Mouse (Mus musculus): Measurements from ENCODE around the gene Vps45.

DNA sequence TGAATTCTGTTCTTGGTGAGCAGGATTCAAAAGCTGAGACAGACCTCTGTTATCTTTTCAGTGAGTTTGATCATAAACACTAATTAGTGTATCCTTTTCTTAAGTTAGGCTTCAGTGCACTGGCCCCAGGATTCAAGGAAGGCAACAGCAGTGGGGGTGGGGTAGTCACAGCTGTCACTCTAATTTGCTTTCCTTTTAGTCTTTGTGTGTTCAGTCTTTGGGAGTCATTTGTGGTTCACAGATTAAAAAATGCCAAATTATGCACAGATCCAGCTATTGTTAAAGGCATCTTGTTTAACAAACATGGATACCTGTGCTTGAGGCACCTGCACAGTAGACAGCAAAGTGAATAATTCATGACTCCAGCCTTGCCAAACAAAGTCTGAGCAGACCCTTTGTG, 105.2 kb downstream of the Vps45 start:
- TF ChIP-seq CTCF (conservative IDR thresholded peaks at IDR 0.05; ENCODE audit: low read length) (no peak), POU5F1 (IDR thresholded peaks at IDR 0.05; ENCODE audit: borderline replicate concordance, low read length) (no peak), NANOG (IDR thresholded peaks at IDR 0.05; ENCODE audit: borderline replicate concordance, low read length) (no peak)

Measured in E14TG2a.4 (cell line).